Mouse (Mus musculus) myocyte (in vitro differentiated cells): ENCODE results near the gene Cldn14. TPM values are rescaled to one million over a fixed set of nuclear protein-coding genes. Genes with fewer than 3 reads are reported as not detected.

Source experiments
- H3K27me3 ChIP-seq: one replicate; pipeline ENCODE4 v1.6.1; 2011; ENCODE audit not compliant: control insufficient read depth, insufficient read depth, insufficient read length
- H3K36me3 ChIP-seq: one replicate; pipeline ENCODE4 v1.6.1; 2011; ENCODE audit not compliant: control insufficient read depth, insufficient read depth
- H3K4me2 ChIP-seq: one replicate; pipeline ENCODE4 v1.6.1; 2011; ENCODE audit warnings: low read depth, control low read depth
- H3K4me3 ChIP-seq: one replicate; pipeline ENCODE4 v1.5.1; 2011; ENCODE audit warnings: mild to moderate bottlenecking, control low read depth, moderate library complexity
- H3K79me2 ChIP-seq: one replicate; pipeline ENCODE4 v1.6.1; 2011; ENCODE audit not compliant: control insufficient read depth, insufficient read depth
- H3ac ChIP-seq: one replicate; pipeline ENCODE4 v1.6.1; 2011; ENCODE audit not compliant: control insufficient read depth, insufficient read length
- CEBPB ChIP-seq: IDR thresholded peaks from 2 replicates; pipeline ENCODE4 v1.6.1; 2011; ENCODE audit warnings: mild to moderate bottlenecking, moderate library complexity; ENCODE audit not compliant: poor library complexity, insufficient read depth, severe bottlenecking
- E2F4 ChIP-seq: IDR thresholded peaks from one replicate; pipeline ENCODE4 v1.6.1; 2011; ENCODE audit warnings: mild to moderate bottlenecking, control low read depth, moderate library complexity; ENCODE audit not compliant: insufficient read depth
- MAX ChIP-seq: IDR thresholded peaks from one replicate; pipeline ENCODE4 v1.6.1; 2011; ENCODE audit warnings: low read depth, mild to moderate bottlenecking, control low read depth
- MYOD1 ChIP-seq, 3 experiments: IDR thresholded peaks; one replicate each; pipeline ENCODE4 v1.6.1; 2011; ENCODE audit warnings: control low read depth in 2 of 3, low read depth in 2 of 3, mild to moderate bottlenecking in 2 of 3, moderate library complexity in 1 of 3; ENCODE audit not compliant: insufficient read length in 2 of 3, control insufficient read depth in 1 of 3
- MYOG ChIP-seq, 3 experiments: IDR thresholded peaks; one replicate each; pipeline ENCODE4 v1.6.1; 2011; ENCODE audit warnings: control low read depth in 2 of 3, low read depth in 2 of 3, mild to moderate bottlenecking in 2 of 3; ENCODE audit not compliant: insufficient read length in 2 of 3, control insufficient read depth in 1 of 3, insufficient read depth in 1 of 3
- POLR2A ChIP-seq: IDR thresholded peaks from one replicate; pipeline ENCODE4 v1.6.1; 2011; ENCODE audit warnings: low read depth, mild to moderate bottlenecking, control low read depth, moderate library complexity; ENCODE audit not compliant: insufficient read length
- POLR2AphosphoS2 ChIP-seq: IDR thresholded peaks from one replicate; pipeline ENCODE4 v1.6.1; 2011; ENCODE audit warnings: low read depth, control low read depth; ENCODE audit not compliant: insufficient read length
- REST ChIP-seq: IDR thresholded peaks from one replicate; pipeline ENCODE4 v1.6.1; 2011; ENCODE audit warnings: mild to moderate bottlenecking, control low read depth, moderate library complexity; ENCODE audit not compliant: insufficient read depth, insufficient read length
- SRF ChIP-seq: IDR thresholded peaks from one replicate; pipeline ENCODE4 v1.6.1; 2011; ENCODE audit warnings: low read depth; ENCODE audit not compliant: control insufficient read depth, insufficient read length
- TCF12 ChIP-seq: IDR thresholded peaks from one replicate; pipeline ENCODE4 v1.6.1; 2011; ENCODE audit warnings: mild to moderate bottlenecking, control low read depth; ENCODE audit not compliant: poor library complexity, insufficient read depth, severe bottlenecking
- TCF3 ChIP-seq: IDR thresholded peaks from one replicate; pipeline ENCODE4 v1.6.1; 2011; ENCODE audit warnings: low read depth, control low read depth; ENCODE audit not compliant: insufficient read length
- USF1 ChIP-seq: IDR thresholded peaks from one replicate; pipeline ENCODE4 v1.6.1; 2011; ENCODE audit warnings: low read depth, mild to moderate bottlenecking, control low read depth, moderate library complexity
- polyA plus RNA-seq: library from polyadenylated mRNA; unstranded; fragments of >200 nt; fragmentation: generic; extraction: Trizol; gene quantifications from one replicate; pipeline ENCODE4 v1.2.1, GENCODE M21; 2012; ENCODE audit warnings: missing spikeins

Cldn14 gene
- polyA plus RNA-seq, 1 experiment = 0.07 TPM

GRCm38 (mm10) chr16:93977587-93977986 is 31.1 kb downstream of the Cldn14 start:
- Histone ChIP-seq H3K79me2 (no peaks in the 10 kb centered on the region), H3K4me3 (no peak overlapping the region), H3K4me2 (no peak overlapping the region), H3K27me3 (no peaks in the 10 kb centered on the region), H3K36me3 (no peaks in the 10 kb centered on the region), H3ac (no peak overlapping the region)
- TF ChIP-seq TCF12 (no peak), MYOG (IDR thresholded peaks at IDR 0.05; ENCODE audit: control insufficient read depth in 1 of 3, insufficient read depth in 1 of 3, insufficient read length in 2 of 3, low read depth in 2 of 3) (no peak), USF1 (no peak), POLR2A (no peak), MAX (no peak)

GRCm38 (mm10) chr16:93976907-93977306 is 31.7 kb downstream of the Cldn14 start:
- H3K4me3 ChIP-seq = no peak overlapping the region
- no peak overlapping the region for H3K4me2 ChIP-seq
- no peaks in the 10 kb centered on the region for H3K27me3 ChIP-seq
- no peak for TF ChIP-seq MAX
- no peak for TF ChIP-seq POLR2A
- TF ChIP-seq SRF = no peak
- no peak for TF ChIP-seq POLR2AphosphoS2
- no peak for TF ChIP-seq MYOG (IDR thresholded peaks at IDR 0.05; ENCODE audit: control insufficient read depth in 1 of 3, insufficient read depth in 1 of 3, insufficient read length in 2 of 3, low read depth in 2 of 3)
- no peak for TF ChIP-seq TCF12
- TF ChIP-seq MYOD1 (IDR thresholded peaks at IDR 0.05; ENCODE audit: control insufficient read depth in 1 of 3, insufficient read length in 2 of 3, low read depth in 2 of 3) = no peak
- no peak for TF ChIP-seq TCF3
- TF ChIP-seq E2F4 = no peak
- TF ChIP-seq CEBPB = no peak
- TF ChIP-seq USF1 = no peak
- TF ChIP-seq REST = no peak
- H3K79me2 ChIP-seq = no peaks in the 10 kb centered on the region
- no peaks in the 10 kb centered on the region for H3K36me3 ChIP-seq
- H3ac ChIP-seq = no peak overlapping the region

- Histone ChIP-seq H3K36me3 (no peaks in the 10 kb centered on the region), H3K27me3 (no peaks in the 10 kb centered on the region), H3K4me3 (no peak overlapping the region), H3ac (no peak overlapping the region), H3K79me2 (no peaks in the 10 kb centered on the region), H3K4me2 (no peak overlapping the region)
- no peak for TF ChIP-seq MAX
- no peak for TF ChIP-seq CEBPB
- no peak for TF ChIP-seq TCF3
- TF ChIP-seq MYOD1 (IDR thresholded peaks at IDR 0.05; ENCODE audit: control insufficient read depth in 1 of 3, insufficient read length in 2 of 3, low read depth in 2 of 3) = no peak
- no peak for TF ChIP-seq TCF12
- no peak for TF ChIP-seq POLR2AphosphoS2
- no peak for TF ChIP-seq SRF
- no peak for TF ChIP-seq MYOG (IDR thresholded peaks at IDR 0.05; ENCODE audit: control insufficient read depth in 1 of 3, insufficient read depth in 1 of 3, insufficient read length in 2 of 3, low read depth in 2 of 3)
- no peak for TF ChIP-seq REST
- no peak for TF ChIP-seq USF1
- no peak for TF ChIP-seq POLR2A
- no peak for TF ChIP-seq E2F4
These were observed 33.2 kb downstream of the Cldn14 start for GRCm38 (mm10) chr16:93975430-93975829.

- no peak overlapping the region for H3K4me3 ChIP-seq
- no peak overlapping the region for H3K4me2 ChIP-seq
- no peaks in the 10 kb centered on the region for H3K79me2 ChIP-seq
- H3ac ChIP-seq = no peak overlapping the region
- no peaks in the 10 kb centered on the region for H3K27me3 ChIP-seq
- TF ChIP-seq CEBPB (no peak), TCF3 (no peak), MYOG (IDR thresholded peaks at IDR 0.05; ENCODE audit: control insufficient read depth in 1 of 3, insufficient read depth in 1 of 3, insufficient read length in 2 of 3, low read depth in 2 of 3) (no peak), MYOD1 (IDR thresholded peaks at IDR 0.05; ENCODE audit: control insufficient read depth in 1 of 3, insufficient read length in 2 of 3, low read depth in 2 of 3) (no peak), E2F4 (no peak), REST (no peak), SRF (no peak), TCF12 (no peak)
- no peaks in the 10 kb centered on the region for H3K36me3 ChIP-seq
These were observed 34.4 kb downstream of the Cldn14 start for GRCm38 (mm10) chr16:93974278-93974677.

- H3K27me3 ChIP-seq = no peaks in the 10 kb centered on the region
- H3ac ChIP-seq = no peak overlapping the region
- H3K36me3 ChIP-seq = no peaks in the 10 kb centered on the region
- peak overlapping the region; percentile 30 for H3K4me2 ChIP-seq
- TF ChIP-seq USF1 (no peak), SRF (no peak), TCF3 (no peak), REST (no peak), MAX (no peak), CEBPB (no peak), TCF12 (no peak), MYOD1 (IDR thresholded peaks at IDR 0.05; ENCODE audit: control insufficient read depth in 1 of 3, insufficient read length in 2 of 3, low read depth in 2 of 3) (no peak), MYOG (IDR thresholded peaks at IDR 0.05; ENCODE audit: control insufficient read depth in 1 of 3, insufficient read depth in 1 of 3, insufficient read length in 2 of 3, low read depth in 2 of 3) (no peak)
- H3K79me2 ChIP-seq = no peaks in the 10 kb centered on the region
- H3K4me3 ChIP-seq = no peak overlapping the region
These were observed 35.1 kb downstream of the Cldn14 start for GRCm38 (mm10) chr16:93973554-93973953.
